Mouse (Mus musculus) cortical plate, adult 2 months (tissue): Measurements from ENCODE around the gene Vps36. TPM values are rescaled to one million over a fixed set of nuclear protein-coding genes. Genes with fewer than 3 reads are reported as not detected.

Experiments used
- H3K27ac ChIP-seq: fragments of 200-500 bp; 2 replicates; pipeline ENCODE4 v1.5.1; 2012; ENCODE audit warnings: low read length, control low read depth, inconsistent platforms; ENCODE audit not compliant: insufficient read depth
- H3K4me1 ChIP-seq: fragments of 200-500 bp; 2 replicates; pipeline ENCODE4 v1.6.1; 2011; ENCODE audit warnings: low read length; ENCODE audit not compliant: control insufficient read depth, insufficient read depth
- H3K4me3 ChIP-seq: fragments of 200-500 bp; 2 replicates; pipeline ENCODE4 v1.5.1; 2011; ENCODE audit warnings: mild to moderate bottlenecking, low read length, control low read depth; ENCODE audit not compliant: insufficient read depth
- CTCF ChIP-seq: fragments of 200-500 bp; IDR thresholded peaks from 2 replicates; pipeline ENCODE4 v1.5.1; 2011; ENCODE audit warnings: mild to moderate bottlenecking, control low read depth, low read length; ENCODE audit not compliant: insufficient read depth; ENCODE audit errors: extremely low read depth
- POLR2A ChIP-seq: fragments of 200-500 bp; IDR thresholded peaks from 2 replicates; pipeline ENCODE4 v1.6.1; 2011; ENCODE audit warnings: mild to moderate bottlenecking, low read length, control low read depth; ENCODE audit not compliant: insufficient read depth; ENCODE audit errors: extremely low read depth
- polyA plus RNA-seq: library from polyadenylated mRNA; depleted of rRNA; stranded (reverse); fragments of >200 nt; gene quantifications from 2 replicates; pipeline ENCODE4 v1.2.3, GENCODE M21; 2012

Gene Vps36
- polyA plus RNA-seq, 1 experiment: 14.2 TPM

- H3K4me3 ChIP-seq: no peak overlapping the region
- 0 out of 2 replicates have a peak, but pooled peaks cover 2% of the 10 kb centered on the region for H3K4me1 ChIP-seq
- no peak overlapping the region for H3K27ac ChIP-seq
- no peak for TF ChIP-seq CTCF
Measured at GRCm38 (mm10) chr8:22199481-22199880, 6.9 kb downstream of the Vps36 start.

DNA sequence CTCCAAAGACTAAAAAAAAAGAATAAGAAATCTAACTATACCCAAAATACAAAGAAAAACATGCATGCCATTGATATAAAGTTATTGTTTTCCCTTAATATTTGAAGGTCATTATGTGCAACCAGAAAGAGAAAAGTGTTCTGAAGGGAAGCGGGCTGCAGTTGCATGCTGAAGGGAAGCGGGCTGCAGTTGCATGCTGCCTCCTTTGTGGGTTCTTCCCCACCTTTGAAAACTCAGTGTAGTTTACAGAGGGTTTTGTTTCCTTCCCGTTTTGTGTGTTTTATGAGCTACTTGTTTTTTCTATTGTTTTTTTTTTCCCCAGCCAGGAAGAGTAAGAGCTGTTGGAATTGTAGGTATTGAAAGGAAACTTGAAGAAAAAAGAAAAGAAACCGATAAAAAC lies 14.9 kb downstream of the Vps36 start:
- Histone ChIP-seq H3K27ac (no peak overlapping the region), H3K4me1 (no peaks in the 10 kb centered on the region), H3K4me3 (no peak overlapping the region)
- TF ChIP-seq POLR2A: no peak
- no peak for TF ChIP-seq CTCF

DNA sequence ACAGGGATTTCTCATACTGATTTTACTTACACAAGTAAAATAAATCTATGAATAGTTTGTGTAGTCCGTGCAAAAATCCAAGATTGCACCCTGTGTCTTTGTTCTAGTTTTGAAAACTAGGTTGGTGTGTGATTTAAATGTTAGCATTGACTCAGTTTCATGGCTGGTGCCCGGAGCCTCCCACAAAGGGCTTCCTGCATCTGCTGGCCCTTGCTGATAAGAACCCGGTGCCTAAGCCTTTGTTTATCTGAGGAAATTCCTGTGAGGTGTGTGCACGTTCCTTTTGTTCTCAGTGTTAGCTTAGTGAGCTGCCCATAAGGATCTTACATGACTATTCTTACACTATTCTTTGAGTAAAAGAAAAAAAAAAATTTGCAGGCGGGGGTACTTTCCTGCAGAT lies 16.4 kb downstream of the Vps36 start:
- no peak for TF ChIP-seq POLR2A
- no peak for TF ChIP-seq CTCF
- no peak overlapping the region for H3K4me3 ChIP-seq
- H3K4me1 ChIP-seq: no peaks in the 10 kb centered on the region
- no peak overlapping the region for H3K27ac ChIP-seq

DNA sequence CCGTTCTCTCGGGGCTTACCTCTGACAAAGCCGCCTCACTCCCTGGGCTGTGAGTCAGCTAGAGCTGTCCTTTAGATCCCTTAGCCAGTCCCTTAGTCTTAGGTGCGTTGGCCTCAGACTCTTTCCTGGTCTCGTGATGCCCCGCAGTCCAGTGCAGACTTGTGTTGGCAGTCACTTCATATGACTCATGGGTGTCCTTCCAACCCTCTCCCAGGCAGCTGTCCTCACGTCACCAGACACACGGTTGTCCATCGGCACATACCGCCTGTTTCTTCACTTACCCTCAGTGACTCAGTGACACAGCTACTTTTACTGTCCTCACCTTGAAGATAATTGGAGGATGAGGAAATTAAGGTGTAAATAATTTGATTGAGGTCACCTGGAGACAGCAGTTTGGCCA lies 22.2 kb downstream of the Vps36 start:
- TF ChIP-seq POLR2A (no peak), CTCF (no peak)
- no peak overlapping the region for H3K27ac ChIP-seq
- H3K4me1 ChIP-seq: no peaks in the 10 kb centered on the region
- H3K4me3 ChIP-seq: no peak overlapping the region

GRCm38 (mm10) chr8:22226361-22226760 lies 33.8 kb downstream of the Vps36 start:
- H3K27ac ChIP-seq: no peak overlapping the region
- TF ChIP-seq CTCF (no peak), POLR2A (no peak)
- no peaks in the 10 kb centered on the region for H3K4me1 ChIP-seq
- no peak overlapping the region; the same call in 1 of the 2 replicates for H3K4me3 ChIP-seq

- Histone ChIP-seq H3K4me1 (no peaks in the 10 kb centered on the region), H3K4me3 (peak within 1 kb of the TSS; percentile 29), H3K27ac (no peak within 1 kb of the TSS)
- TF ChIP-seq CTCF (no peak), POLR2A (no peak)
Measured at GRCm38 (mm10) chr8:22227061-22227877, 34.7 kb downstream of the Vps36 start, which contains the start of gene Thsd1. Gene Thsd1 (plus strand): TSS chr8:22227313.

GRCm38 (mm10) chr8:22228621-22229020 lies 36.0 kb downstream of the Vps36 start:
- Histone ChIP-seq H3K27ac (0 out of 2 replicates have a peak overlapping the region, but pooled peaks have one; percentile 29), H3K4me3 (no peak overlapping the region; the same call in 1 of the 2 replicates), H3K4me1 (no peaks in the 10 kb centered on the region)
- TF ChIP-seq CTCF: no peak
- TF ChIP-seq POLR2A: no peak

DNA sequence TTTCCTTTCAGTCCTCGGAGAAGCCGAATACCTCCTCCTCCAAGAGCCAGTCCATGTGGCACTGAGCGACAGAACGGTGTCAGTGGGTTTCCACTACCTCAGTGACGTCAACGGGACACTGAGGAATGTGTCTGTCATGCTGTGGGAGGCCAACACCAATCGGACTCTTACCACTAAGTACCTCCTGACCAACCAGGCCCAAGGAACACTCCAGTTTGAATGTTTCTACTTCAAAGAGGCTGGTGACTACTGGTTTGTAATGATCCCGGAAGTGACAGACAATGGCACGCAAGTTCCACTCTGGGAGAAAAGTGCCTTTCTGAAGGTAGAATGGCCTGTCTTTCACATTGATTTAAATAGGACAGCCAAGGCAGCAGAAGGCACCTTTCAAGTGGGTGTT lies 50.4 kb downstream of the Vps36 start:
- H3K4me3 ChIP-seq: no peak overlapping the region
- no peak overlapping the region for H3K27ac ChIP-seq
- no peak for TF ChIP-seq CTCF
- no peaks in the 10 kb centered on the region for H3K4me1 ChIP-seq

DNA sequence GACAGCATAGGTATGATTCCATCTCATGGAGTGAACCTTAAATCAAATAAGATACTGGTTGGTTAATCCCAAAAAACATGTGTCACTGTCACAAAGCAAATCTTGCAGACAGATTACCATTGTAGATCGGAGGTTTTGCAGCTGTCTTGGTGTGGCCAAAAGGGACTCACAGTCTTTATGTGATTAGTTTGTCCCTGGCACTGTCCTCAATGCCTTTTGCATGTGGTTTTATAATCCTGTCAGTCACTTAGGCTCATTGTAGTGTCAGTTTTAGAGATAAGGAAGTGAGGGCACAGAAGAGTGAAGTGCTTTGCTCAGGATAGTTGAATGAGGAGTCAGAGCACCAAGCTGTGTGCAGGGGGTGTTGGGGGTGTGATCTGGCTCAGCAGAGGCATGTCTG lies 53.1 kb downstream of the Vps36 start:
- TF ChIP-seq CTCF (no peak), POLR2A (no peak)
- Histone ChIP-seq H3K4me1 (no peaks in the 10 kb centered on the region), H3K27ac (no peak overlapping the region), H3K4me3 (no peak overlapping the region)

DNA sequence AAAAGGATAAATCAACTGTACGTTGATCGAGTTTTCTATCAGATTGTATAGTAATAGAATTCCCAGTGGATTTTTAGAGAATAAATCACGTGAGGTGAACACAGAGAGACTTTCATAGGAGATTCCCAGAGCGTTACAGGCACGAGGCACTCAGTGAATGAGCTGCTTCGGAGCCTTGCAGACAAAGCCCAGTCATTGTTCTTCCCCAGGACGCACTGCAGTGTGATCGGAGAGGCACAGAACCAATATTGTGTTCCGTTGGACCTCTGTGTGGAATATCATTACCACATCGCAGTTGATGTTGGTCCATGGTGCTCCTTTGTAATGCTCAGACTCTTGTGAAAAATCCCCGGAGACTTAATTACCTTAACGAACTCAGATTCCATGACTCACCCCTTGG lies 55.3 kb downstream of the Vps36 start:
- TF ChIP-seq CTCF (no peak), POLR2A (no peak)
- Histone ChIP-seq H3K4me1 (no peaks in the 10 kb centered on the region), H3K4me3 (no peak overlapping the region), H3K27ac (no peak overlapping the region)
